Comparison of ENCODE assay signal across 12 mouse cellular contexts in the genomic region with DNA sequence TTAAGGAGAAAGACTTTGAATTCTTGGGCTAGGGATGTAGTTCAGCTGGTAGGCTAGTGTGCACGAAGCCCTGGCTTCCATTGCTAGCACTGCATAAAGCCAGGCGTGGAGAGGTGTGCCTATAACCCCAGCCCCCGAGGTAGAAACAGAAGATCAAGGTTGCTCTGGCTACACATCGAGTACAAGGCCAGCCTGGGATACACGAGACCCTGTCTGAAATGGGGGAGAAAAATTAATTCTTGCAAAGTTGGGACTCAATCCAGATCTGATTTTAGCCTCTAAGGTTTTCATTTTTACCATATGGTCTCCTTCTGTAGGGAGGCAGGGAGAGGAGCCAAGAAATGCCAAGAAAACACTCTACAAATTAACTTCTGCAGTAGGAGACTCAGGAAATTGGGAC. TPM values are rescaled to one million over a fixed set of nuclear protein-coding genes. Genes with fewer than 3 reads are reported as not detected.
DNase-seq lines count a peak whose midpoint lies in the region.
"Had no signal": no experiment of that assay in that cellular context is flagged by ENCODE, and none has a peak within 500 bp of the region (broad histone marks: within the 10 kb centered on the region; RNA-seq: fewer than 3 reads in every experiment).

No protein-coding gene starts in this region.

- peak; percentile 12 to 69 for DNase-seq in frontal cortex, adult 2 months (ENCODE audit: extremely low spot score in 1 of 2, low spot score in 1 of 2)
- no peak for DNase-seq in frontal cortex, postnatal 14 days (ENCODE audit: low spot score in 2 of 2)
- DNase-seq in right cerebral cortex, adult 18-20 months = peak; percentile 50
- DNase-seq in right cerebral cortex, postnatal 14 days = no peak
- peak; percentile 33 to 35 for DNase-seq in left cerebral cortex, postnatal 14 days (ENCODE audit: low spot score in 2 of 2)
- DNase-seq in telencephalon, adult 2 months (ENCODE audit: low read depth, low spot score) = peak; percentile 81
- DNase-seq in lung, postnatal 25 days (ENCODE audit: low spot score) = no peak
- DNase-seq in heart, adult 8-10 months (ENCODE audit: low spot score) = no peak
- DNase-seq: cerebellum, adult 8-10 months; embryo, embryonic 11 days; heart, postnatal 36 days; kidney, adult 8-10 months had no signal

- intact Hi-C loops in left cerebral cortex, postnatal 14 days (cut with DNase I) = no loop called here

RNA-seq across cellular contexts. Expression of gene Nfat5, which starts 36.0 kb away (rescaled TPM):
- polyA plus RNA-seq in frontal cortex, adult 2 months (2012; rRNA removed) = 39.3 and 39.8 TPM in 2 replicates
- 10 to 100 TPM; 35.6 to 45.5 TPM for total RNA-seq in left cerebral cortex, postnatal 14 days (2021)
- 10 to 100 TPM; 19.1 to 24.7 (median 23.8) TPM for total RNA-seq in heart, adult 8-10 months (2022)

Comparison
In these comparisons a context has a peak if more than half of its experiments do, and no peak if none do; other contexts are left out.
1. DNase-seq: peak in frontal cortex, adult 2 months (2 of 2), right cerebral cortex, adult 18-20 months (single experiment), left cerebral cortex, postnatal 14 days (2 of 2) and telencephalon, adult 2 months (single experiment); none in frontal cortex, postnatal 14 days (0 of 2), right cerebral cortex, postnatal 14 days (single experiment), lung, postnatal 25 days (single experiment) and heart, adult 8-10 months (single experiment).